Mouse (Mus musculus): ENCODE measurements around the gene Inhbe.

GRCm38 (mm10) chr10:127338930-127339682 is 15.1 kb downstream of the Inhbe start:
- TF ChIP-seq CTCF (IDR thresholded peaks at IDR 0.05; ENCODE audit: low read depth, low read length) (peak; percentile 85), POLR2A (IDR thresholded peaks at IDR 0.05; ENCODE audit: extremely low read depth, insufficient read depth, low read length) (no peak)

All from liver, adult 2 months (tissue).